Mouse (Mus musculus): ENCODE data around the gene Rara.

DNA sequence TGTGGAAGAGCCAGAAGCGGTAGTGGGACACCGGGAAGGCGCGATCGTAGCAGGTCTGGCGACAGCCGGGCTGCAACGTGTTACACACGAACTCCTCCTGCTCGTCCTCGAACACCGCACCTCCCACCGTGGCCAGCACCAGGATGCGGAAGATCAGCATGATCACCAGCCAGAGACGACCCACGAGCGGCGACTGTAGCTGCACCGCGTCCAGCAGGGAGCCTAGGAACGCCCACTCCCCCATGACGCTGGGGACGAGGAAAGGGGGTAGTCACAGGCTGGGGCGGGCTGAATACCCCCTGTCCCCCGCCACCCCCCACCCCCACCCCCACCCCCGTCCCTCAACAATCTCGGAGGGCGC lies 55.1 kb downstream of the Rara start, which contains the start of gene Gjd3:
- TF ChIP-seq CTCF (conservative IDR thresholded peaks at IDR 0.05; ENCODE audit: low read length) (no peak), POU5F1 (IDR thresholded peaks at IDR 0.05; ENCODE audit: borderline replicate concordance, low read length) (no peak)

Measured in E14TG2a.4 (cell line).